Mouse (Mus musculus): Measurements from ENCODE around the gene Acnat1.
"Not testable (repeated sequence)": the region's sequence is repeated elsewhere in the genome, so short reads cannot be mapped to it uniquely, and the experiment has no call there.

The Acnat1 gene

DNA sequence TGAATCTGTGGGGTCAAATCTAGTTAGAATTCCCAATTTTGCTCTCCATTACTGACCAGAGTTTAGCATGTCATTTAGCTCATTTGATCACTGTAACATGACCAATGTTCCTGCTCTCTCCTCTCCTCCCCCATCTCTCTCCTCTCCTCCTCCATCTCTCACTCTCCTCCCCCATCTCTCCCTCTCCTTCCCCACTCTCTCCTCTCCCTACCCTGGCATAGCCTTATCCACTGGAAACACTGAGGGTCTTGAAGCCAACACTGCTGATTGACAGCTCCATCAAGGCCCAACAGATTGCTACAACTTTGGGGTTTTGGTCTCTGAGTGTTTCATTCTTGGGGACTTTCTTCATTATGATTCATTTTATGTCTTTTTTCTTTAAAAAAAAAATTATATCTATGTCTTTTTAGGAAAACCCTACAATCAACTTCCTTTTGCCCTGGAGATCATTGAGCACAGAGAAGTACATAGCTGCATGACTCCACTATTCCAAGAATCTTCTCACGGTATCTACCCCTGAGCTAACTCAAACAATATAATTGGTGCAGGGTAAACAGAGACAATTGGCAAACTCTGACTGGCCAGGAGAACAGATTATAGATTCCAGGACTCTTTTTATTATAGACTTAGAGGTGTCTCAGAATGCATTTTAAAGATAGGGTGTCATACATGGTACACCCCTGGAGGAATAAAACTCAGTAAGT lies 21.7 kb downstream of the Acnat1 start:
- DNase-seq, result no peak

DNA sequence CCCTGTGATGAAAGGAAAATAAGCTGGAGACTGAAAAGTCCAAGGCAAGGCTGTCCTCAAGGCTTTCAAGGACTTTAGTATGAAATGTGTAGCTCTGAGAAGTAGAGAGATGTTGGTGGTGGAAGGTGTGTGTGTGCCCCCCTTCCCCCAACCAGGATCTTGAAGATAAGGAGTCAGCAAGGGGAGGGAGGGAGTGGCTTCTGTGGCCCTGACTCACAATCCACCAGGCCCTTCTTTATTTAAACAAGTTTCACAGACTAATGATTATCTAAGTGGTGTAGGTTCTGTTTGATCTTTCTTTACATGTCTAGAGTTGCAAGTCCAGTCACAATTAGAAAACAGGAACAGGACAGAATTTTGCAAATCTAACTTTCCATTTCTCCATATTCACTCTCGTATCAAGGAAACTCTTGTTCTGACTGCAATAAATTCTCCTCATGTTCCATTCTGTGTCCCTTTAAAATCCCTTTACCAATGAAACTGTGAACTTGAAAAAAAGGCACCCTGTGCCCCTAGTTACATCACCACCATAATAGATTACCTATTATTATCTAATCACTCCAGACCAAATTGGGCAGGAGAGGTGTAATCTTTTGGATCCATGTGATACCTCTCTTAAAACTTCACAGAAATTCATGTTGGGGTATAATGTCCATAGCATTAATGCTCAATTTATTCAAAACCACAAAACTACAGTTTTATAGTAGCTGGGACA lies 22.4 kb downstream of the Acnat1 start:
- not testable (repeated sequence) for DNase-seq

DNA sequence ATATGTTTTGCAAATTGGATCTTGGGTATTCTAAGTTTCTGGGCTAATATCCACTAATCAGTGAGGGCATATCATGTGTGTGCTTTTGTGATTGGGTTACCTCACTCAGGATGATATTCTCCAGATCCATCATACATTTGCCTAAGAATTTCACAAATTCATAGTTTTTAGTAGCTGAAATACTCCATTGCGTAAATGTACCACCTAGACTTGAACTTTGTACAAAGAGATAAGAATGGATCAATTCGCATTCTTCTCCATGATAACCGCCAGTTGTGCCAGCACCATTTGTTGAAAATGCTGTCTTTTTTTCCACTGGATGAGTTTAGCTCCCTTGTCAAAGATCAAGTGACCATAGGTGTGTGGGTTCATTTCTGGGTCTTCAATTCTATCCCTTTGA lies 36.7 kb downstream of the Acnat1 start:
- DNase-seq, result not testable (repeated sequence)

DNA sequence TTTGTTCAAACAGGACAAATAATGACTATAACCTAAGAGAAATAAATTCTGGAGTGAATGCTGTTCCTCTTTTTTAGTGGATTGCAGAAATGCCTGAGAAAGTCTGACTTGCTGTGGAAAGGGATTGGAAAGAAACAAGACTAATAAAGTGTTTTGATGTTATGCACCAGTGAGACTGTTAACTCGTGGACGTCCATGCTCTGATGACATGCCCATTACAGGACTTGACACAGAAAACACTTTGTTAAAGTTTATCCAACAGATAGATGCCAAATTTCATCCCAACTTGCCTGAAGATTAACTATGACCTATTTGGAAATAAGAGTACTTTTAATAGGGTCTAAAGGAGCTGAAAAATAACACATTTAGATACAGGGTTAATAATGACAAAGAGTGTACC lies 63.6 kb downstream of the Acnat1 start:
- DNase-seq, result not testable (repeated sequence)

DNA sequence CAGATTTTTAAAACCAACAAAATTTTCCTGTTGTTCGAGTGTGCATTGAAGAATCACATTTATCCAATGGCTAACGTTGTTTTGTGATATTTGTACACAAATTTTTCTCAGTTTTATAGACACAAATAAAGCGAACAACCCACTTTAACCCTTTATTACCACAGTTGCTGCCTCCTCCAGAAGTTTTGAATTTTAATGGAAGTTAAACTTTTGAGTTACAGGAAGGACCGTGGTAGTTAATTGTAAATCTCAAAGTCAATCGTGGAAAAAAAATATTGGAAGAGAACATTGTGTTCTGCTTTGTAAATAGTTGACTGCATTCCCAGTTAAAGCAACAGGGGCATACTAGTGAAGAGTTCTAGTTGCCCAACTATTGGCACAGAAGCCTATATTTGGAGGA lies 65.8 kb downstream of the Acnat1 start, which contains the start of gene Acnat2:
Gene Acnat2, minus strand, starts transcription at position 195 of the 400 bp plus-strand sequence.
- DNase-seq, result not testable (repeated sequence)

All from right cerebral cortex, adult 18-20 months (tissue).